Mouse (Mus musculus) CH12.LX (cell line): ENCODE measurements at regions not wholly inside any gene's neighbourhood (a gene's known extent, or its start where the extent isn't known, plus 50 kb on each side); places are given as distances from the start of the nearest gene placed in this dataset.

Experiments
- DNase-seq: peaks from one replicate; pipeline ENCODE4 v3.0.0-alpha.2; 2013; ENCODE audit errors: extremely low read depth
- H3K27ac ChIP-seq: 2 replicates; pipeline ENCODE4 v1.5.1; 2012; ENCODE audit warnings: low read depth, mild to moderate bottlenecking, control low read depth, moderate library complexity; ENCODE audit not compliant: insufficient read depth
- H3K27me3 ChIP-seq: replicated peaks from 2 replicates; pipeline ENCODE3; 2012; ENCODE audit warnings: inconsistent platforms
- H3K36me3 ChIP-seq, 2 experiments: replicated peaks in 1 of 2; 2 replicates each; pipeline versions ENCODE3 to v1.6.1; 2012; ENCODE audit warnings: inconsistent platforms in 1 of 2, low read length in 1 of 2, mild to moderate bottlenecking in 1 of 2, mixed read lengths in 1 of 2, moderate library complexity in 1 of 2; ENCODE audit not compliant: control insufficient read depth in 1 of 2, insufficient read depth in 1 of 2
- H3K4me1 ChIP-seq, 2 experiments: 2 replicates each; pipeline ENCODE4 v1.6.1; 2012; ENCODE audit warnings: inconsistent platforms in 1 of 2, moderate library complexity in 1 of 2; ENCODE audit not compliant: insufficient read depth in 2 of 2, control insufficient read depth in 1 of 2
- H3K4me2 ChIP-seq: 2 replicates; pipeline ENCODE4 v1.6.1; 2012; ENCODE audit warnings: low read depth, mild to moderate bottlenecking, control low read depth; ENCODE audit not compliant: poor library complexity, insufficient read depth, severe bottlenecking
- H3K4me3 ChIP-seq, 3 experiments: fragments of 150-350 bp in 1 of 3; sonication (generic) in 1 of 3; replicated peaks in 1 of 3; 2 replicates each; pipeline versions ENCODE3 to v1.5.1; 2011 to 2012; ENCODE audit warnings: low read depth in 2 of 3, low read length in 2 of 3, mild to moderate bottlenecking in 2 of 3, moderate library complexity in 2 of 3, control low read depth in 1 of 3, improper control_type of control experiment in 1 of 3, inconsistent platforms in 1 of 3, mixed read lengths in 1 of 3; ENCODE audit not compliant: poor library complexity in 1 of 3
- H3K79me2 ChIP-seq: replicated peaks from 2 replicates; pipeline ENCODE4 v1.6.1; 2012; ENCODE audit warnings: mild to moderate bottlenecking, moderate library complexity; ENCODE audit not compliant: control insufficient read depth, poor library complexity, insufficient read depth, severe bottlenecking; ENCODE audit errors: extremely low read depth
- H3K9ac ChIP-seq: 2 replicates; pipeline ENCODE4 v1.6.1; 2012; ENCODE audit warnings: low read depth, mild to moderate bottlenecking, control low read depth, moderate library complexity; ENCODE audit not compliant: insufficient read depth
- H3K9me3 ChIP-seq: replicated peaks from 2 replicates; pipeline ENCODE3; 2012; ENCODE audit warnings: low read length, inconsistent platforms, mixed read lengths
- CHD1 ChIP-seq: IDR thresholded peaks from 2 replicates; pipeline ENCODE4 v1.6.1; 2012; ENCODE audit warnings: low read depth, low read length, improper control_type of control experiment, inconsistent platforms
- E2F4 ChIP-seq: IDR thresholded peaks from 2 replicates; pipeline ENCODE4 v1.6.1; 2011; ENCODE audit warnings: low read depth, low read length, improper control_type of control experiment; ENCODE audit not compliant: insufficient replicate concordance
- ELF1 ChIP-seq: IDR thresholded peaks from 2 replicates; pipeline ENCODE4 v1.6.1; 2014; ENCODE audit warnings: low read depth, mild to moderate bottlenecking, inconsistent platforms, low read length, improper control_type of control experiment
- EP300 ChIP-seq: IDR thresholded peaks from 2 replicates; pipeline ENCODE4 v1.6.1; 2011; ENCODE audit warnings: low read length, improper control_type of control experiment
- GABPA ChIP-seq: IDR thresholded peaks from 2 replicates; pipeline ENCODE4 v1.6.1; 2012; ENCODE audit warnings: low read depth, low read length, improper control_type of control experiment, inconsistent platforms; ENCODE audit not compliant: insufficient replicate concordance
- IRF4 ChIP-seq: IDR thresholded peaks from 2 replicates; pipeline ENCODE4 v1.6.1; 2014; ENCODE audit warnings: low read depth, mild to moderate bottlenecking, inconsistent platforms, low read length, improper control_type of control experiment
- JUN ChIP-seq: IDR thresholded peaks from 2 replicates; pipeline ENCODE4 v1.6.1; 2011; ENCODE audit warnings: low read depth, mild to moderate bottlenecking, low read length, improper control_type of control experiment, moderate library complexity; ENCODE audit not compliant: insufficient read depth
- JUND ChIP-seq: conservative IDR thresholded peaks from 2 replicates; pipeline ENCODE4 v1.6.1; 2011; ENCODE audit warnings: low read depth, low read length, improper control_type of control experiment
- MAFK ChIP-seq: IDR thresholded peaks from 2 replicates; pipeline ENCODE4 v1.6.1; 2011; ENCODE audit warnings: low read length, improper control_type of control experiment; ENCODE audit not compliant: insufficient replicate concordance
- MEF2A ChIP-seq: IDR thresholded peaks from 2 replicates; pipeline ENCODE4 v1.6.1; 2014; ENCODE audit warnings: low read depth, mild to moderate bottlenecking, inconsistent platforms, low read length, improper control_type of control experiment, borderline replicate concordance
- MXI1 ChIP-seq: IDR thresholded peaks from 2 replicates; pipeline ENCODE4 v1.6.1; 2011; ENCODE audit warnings: mild to moderate bottlenecking, low read depth, low read length, improper control_type of control experiment
- RAD21 ChIP-seq: IDR thresholded peaks from 2 replicates; pipeline ENCODE4 v1.6.1; 2011; ENCODE audit warnings: low read depth, mild to moderate bottlenecking, low read length, improper control_type of control experiment, moderate library complexity
- RCOR1 ChIP-seq: conservative IDR thresholded peaks from 2 replicates; pipeline ENCODE4 v1.6.1; 2012; ENCODE audit warnings: low read depth, mild to moderate bottlenecking, inconsistent platforms, low read length, improper control_type of control experiment
- SMC3 ChIP-seq: IDR thresholded peaks from 2 replicates; pipeline ENCODE4 v1.6.1; 2011; ENCODE audit warnings: low read depth, low read length, improper control_type of control experiment
- UBTF ChIP-seq: IDR thresholded peaks from 2 replicates; pipeline ENCODE4 v1.6.1; 2012; ENCODE audit warnings: low read depth, mild to moderate bottlenecking, inconsistent platforms, low read length, improper control_type of control experiment, moderate library complexity
- USF1 ChIP-seq: IDR thresholded peaks from 2 replicates; pipeline ENCODE4 v1.6.1; 2014; ENCODE audit warnings: low read depth, mild to moderate bottlenecking, inconsistent platforms, low read length, improper control_type of control experiment
- ZMIZ1 ChIP-seq: IDR thresholded peaks from 2 replicates; pipeline ENCODE4 v1.6.1; 2012; ENCODE audit warnings: low read depth, mild to moderate bottlenecking, inconsistent platforms, low read length, improper control_type of control experiment
- dilution Hi-C: fragments of 300-500 bp; cut with MboI; formaldehyde crosslinking; loops from 2 replicates; pipeline ENCODE4 v1.14.3; 2020; ENCODE audit warnings: low sequenced_read_pairs; ENCODE audit not compliant: extremely low pct_unique_long_range_greater_than_20kb, extremely low pct_ligation_motif_present
- in situ Hi-C: fragments of 300-500 bp; cut with MboI; formaldehyde crosslinking; loops from 3 replicates; pipeline ENCODE4 v1.14.3; 2019; ENCODE audit warnings: low sequenced_read_pairs, low pct_ligation_motif_present, low pct_unique_long_range_greater_than_20kb, mixed read lengths

- H3K9me3 ChIP-seq: no peaks in the 10 kb centered on the region
- no peaks in the 10 kb centered on the region for H3K79me2 ChIP-seq
- dilution Hi-C loops: no loop called here
- H3K4me2 ChIP-seq: no peak overlapping the region
- H3K36me3 ChIP-seq: no peaks in the 10 kb centered on the region
- no peak overlapping the region for H3K27ac ChIP-seq
- in situ Hi-C loops: no loop called here
- H3K27me3 ChIP-seq: no peaks in the 10 kb centered on the region
- TF ChIP-seq RAD21 (no peak), ZMIZ1 (no peak), EP300 (no peak), MEF2A (no peak), GABPA (no peak), MAFK (no peak), ELF1 (no peak), JUND (no peak)
- DNase-seq: no peak
- no peak overlapping the region for H3K9ac ChIP-seq
- H3K4me3 ChIP-seq: no peak overlapping the region
- peaks cover 0 to 12% of the 10 kb centered on the region in 2 experiments; a peak in 2 of 4 replicates for H3K4me1 ChIP-seq
Measured at GRCm38 (mm10) chr1:194049746-194050351, 568.2 kb upstream of the Plxna2 start.

- dilution Hi-C loops: no loop called here
Measured at GRCm38 (mm10) chr1:194041393-194042352, 576.3 kb upstream of the Plxna2 start.

More at GRCm38 (mm10) chr1:194041393-194042352, 576.3 kb upstream of the Plxna2 start:
- H3K79me2 ChIP-seq: no peaks in the 10 kb centered on the region
- no peaks in the 10 kb centered on the region for H3K9me3 ChIP-seq
- H3K27ac ChIP-seq: no peak overlapping the region
- H3K9ac ChIP-seq: no peak overlapping the region
- no peak overlapping the region for H3K4me3 ChIP-seq
- H3K36me3 ChIP-seq: no peaks in the 10 kb centered on the region
- TF ChIP-seq USF1 (no peak), RCOR1 (no peak), MXI1 (no peak), E2F4 (no peak), JUN (no peak), SMC3 (no peak), ZMIZ1 (no peak), IRF4 (no peak), CHD1 (no peak), UBTF (no peak)
- TF ChIP-seq, all 38 proteins: peak for 0
- H3K4me2 ChIP-seq: no peak overlapping the region
- in situ Hi-C loops: no loop called here
- no peaks in the 10 kb centered on the region for H3K4me1 ChIP-seq
- DNase-seq: no peak
- H3K27me3 ChIP-seq: no peaks in the 10 kb centered on the region
